Mouse (Mus musculus) liver, adult 2 months (tissue): Measurements from ENCODE around the gene Tcf20.

ENCODE experiments used
- CTCF ChIP-seq: fragments of 200-500 bp; IDR thresholded peaks from 2 replicates; pipeline ENCODE4 v1.5.1; 2011; ENCODE audit warnings: low read depth, low read length, control low read depth
- POLR2A ChIP-seq: fragments of 200-500 bp; IDR thresholded peaks from 2 replicates; pipeline ENCODE4 v1.6.1; 2011; ENCODE audit warnings: low read length, control low read depth; ENCODE audit not compliant: insufficient read depth; ENCODE audit errors: extremely low read depth

- TF ChIP-seq CTCF (no peak), POLR2A (no peak)
Observed at GRCm38 (mm10) chr15:82932936-82933650, 54.6 kb downstream of the Tcf20 start.
